Mouse (Mus musculus): ENCODE measurements at regions not wholly inside any gene's neighbourhood (a gene's known extent, or its start where the extent isn't known, plus 50 kb on each side); places are given as distances from the start of the nearest gene placed in this dataset.
A peak's percentile ranks its signal among the peaks of the same experiment; 100 is the strongest.

GRCm38 (mm10) chr11:7408992-7409391, 195.3 kb upstream of the Igfbp3 start:
- H3K27ac ChIP-seq (ENCODE audit: low read depth, low read length), result no peak overlapping the region
- TF ChIP-seq CTCF (IDR thresholded peaks at IDR 0.05), result no peak
- ATAC-seq (ENCODE audit: low FRiP score) (no peak), DNase-seq (ENCODE audit: low spot score) (no peak)
- no peaks in the 10 kb centered on the region for H3K9me3 ChIP-seq (ENCODE audit: low read length)
- no peaks in the 10 kb centered on the region for H3K27me3 ChIP-seq (ENCODE audit: insufficient read depth, low read length)
- H3K4me1 ChIP-seq (ENCODE audit: insufficient read depth, low read length), result no peaks in the 10 kb centered on the region
- H3K4me2 ChIP-seq (ENCODE audit: low read depth, low read length, poor library complexity, severe bottlenecking), result no peak overlapping the region
- no peaks in the 10 kb centered on the region for H3K36me3 ChIP-seq (ENCODE audit: insufficient read depth, low read length)
- no peak overlapping the region for H3K4me3 ChIP-seq (ENCODE audit: low read depth, low read length)
- H3K9ac ChIP-seq (replicated peaks; ENCODE audit: low read length, poor library complexity, severe bottlenecking), result no peak overlapping the region

GRCm38 (mm10) chr11:7404666-7405065, 190.9 kb upstream of the Igfbp3 start:
- ATAC-seq (ENCODE audit: low FRiP score) (no peak), DNase-seq (ENCODE audit: low spot score) (peak; percentile 0)
- WGBS, result 53% methylated on average over 4 of the region's 4 CpGs
- H3K9me3 ChIP-seq (ENCODE audit: low read length), result no peaks in the 10 kb centered on the region
- no peaks in the 10 kb centered on the region for H3K36me3 ChIP-seq (ENCODE audit: insufficient read depth, low read length)
- H3K4me1 ChIP-seq (ENCODE audit: insufficient read depth, low read length), result no peaks in the 10 kb centered on the region
- no peak overlapping the region for H3K9ac ChIP-seq (replicated peaks; ENCODE audit: low read length, poor library complexity, severe bottlenecking)
- H3K27ac ChIP-seq (ENCODE audit: low read depth, low read length), result no peak overlapping the region
- no peak overlapping the region for H3K4me2 ChIP-seq (ENCODE audit: low read depth, low read length, poor library complexity, severe bottlenecking)
- H3K4me3 ChIP-seq (ENCODE audit: low read depth, low read length), result no peak overlapping the region
- no peak for TF ChIP-seq CTCF (IDR thresholded peaks at IDR 0.05)
- no peaks in the 10 kb centered on the region for H3K27me3 ChIP-seq (ENCODE audit: insufficient read depth, low read length)

- 80% methylated on average over 1 of the region's 1 CpGs for WGBS
- no peak overlapping the region for H3K9ac ChIP-seq (replicated peaks; ENCODE audit: low read length, poor library complexity, severe bottlenecking)
- DNase-seq (ENCODE audit: low spot score) (no peak), ATAC-seq (ENCODE audit: low FRiP score) (no peak)
- H3K36me3 ChIP-seq (ENCODE audit: insufficient read depth, low read length), result no peaks in the 10 kb centered on the region
- no peak overlapping the region for H3K4me3 ChIP-seq (ENCODE audit: low read depth, low read length)
- H3K4me2 ChIP-seq (ENCODE audit: low read depth, low read length, poor library complexity, severe bottlenecking), result no peak overlapping the region
- no peaks in the 10 kb centered on the region for H3K9me3 ChIP-seq (ENCODE audit: low read length)
- TF ChIP-seq CTCF (IDR thresholded peaks at IDR 0.05), result no peak
- no peaks in the 10 kb centered on the region for H3K27me3 ChIP-seq (ENCODE audit: insufficient read depth, low read length)
- 0 out of 2 replicates have a peak, but pooled peaks cover 2% of the 10 kb centered on the region for H3K4me1 ChIP-seq (ENCODE audit: insufficient read depth, low read length)
- H3K27ac ChIP-seq (ENCODE audit: low read depth, low read length), result no peak overlapping the region
These were observed 158.1 kb upstream of the Igfbp3 start for GRCm38 (mm10) chr11:7371835-7372234.

GRCm38 (mm10) chr11:7361388-7361787, 147.7 kb upstream of the Igfbp3 start:
- 98% methylated on average over 3 of the region's 3 CpGs for WGBS

GRCm38 (mm10) chr11:7348601-7349000, 134.9 kb upstream of the Igfbp3 start:
- H3K4me3 ChIP-seq (ENCODE audit: low read depth, low read length), result no peak overlapping the region
- no peaks in the 10 kb centered on the region for H3K9me3 ChIP-seq (ENCODE audit: low read length)
- H3K36me3 ChIP-seq (ENCODE audit: insufficient read depth, low read length), result no peaks in the 10 kb centered on the region
- DNase-seq (ENCODE audit: low spot score) (peak; percentile 41), ATAC-seq (ENCODE audit: low FRiP score) (no peak)
- H3K4me2 ChIP-seq (ENCODE audit: low read depth, low read length, poor library complexity, severe bottlenecking), result no peak overlapping the region
- no peaks in the 10 kb centered on the region for H3K27me3 ChIP-seq (ENCODE audit: insufficient read depth, low read length)
- no peak overlapping the region for H3K9ac ChIP-seq (replicated peaks; ENCODE audit: low read length, poor library complexity, severe bottlenecking)
- no peak for TF ChIP-seq CTCF (IDR thresholded peaks at IDR 0.05)
- WGBS, result 85% methylated on average over 1 of the region's 1 CpGs
- no peak overlapping the region for H3K27ac ChIP-seq (ENCODE audit: low read depth, low read length)
- H3K4me1 ChIP-seq (ENCODE audit: insufficient read depth, low read length), result no peaks in the 10 kb centered on the region

More at GRCm38 (mm10) chr11:7361388-7361787, 147.7 kb upstream of the Igfbp3 start:
- DNase-seq (ENCODE audit: low spot score), result no peak
- no peak overlapping the region for H3K27ac ChIP-seq (ENCODE audit: low read depth, low read length)
- no peaks in the 10 kb centered on the region for H3K9me3 ChIP-seq (ENCODE audit: low read length)
- H3K27me3 ChIP-seq (ENCODE audit: insufficient read depth, low read length), result no peaks in the 10 kb centered on the region
- peak; percentile 58; the same call in 1 of the 2 replicates for ATAC-seq (ENCODE audit: low FRiP score)
- H3K4me2 ChIP-seq (ENCODE audit: low read depth, low read length, poor library complexity, severe bottlenecking), result no peak overlapping the region
- TF ChIP-seq CTCF (IDR thresholded peaks at IDR 0.05), result no peak
- H3K36me3 ChIP-seq (ENCODE audit: insufficient read depth, low read length), result no peaks in the 10 kb centered on the region
- H3K9ac ChIP-seq (replicated peaks; ENCODE audit: low read length, poor library complexity, severe bottlenecking), result no peak overlapping the region
- H3K4me1 ChIP-seq (ENCODE audit: insufficient read depth, low read length), result no peaks in the 10 kb centered on the region
- H3K4me3 ChIP-seq (ENCODE audit: low read depth, low read length), result no peak overlapping the region

- H3K27me3 ChIP-seq (ENCODE audit: insufficient read depth, low read length), result no peaks in the 10 kb centered on the region
- H3K9me3 ChIP-seq (ENCODE audit: low read length), result no peaks in the 10 kb centered on the region; the same call in 1 of the 2 replicates
- H3K4me1 ChIP-seq (ENCODE audit: insufficient read depth, low read length), result no peaks in the 10 kb centered on the region
- no peak overlapping the region for H3K4me3 ChIP-seq (ENCODE audit: low read depth, low read length)
- ATAC-seq (ENCODE audit: low FRiP score) (no peak), DNase-seq (ENCODE audit: low spot score) (no peak)
- H3K27ac ChIP-seq (ENCODE audit: low read depth, low read length), result no peak overlapping the region
- H3K9ac ChIP-seq (replicated peaks; ENCODE audit: low read length, poor library complexity, severe bottlenecking), result no peak overlapping the region
- no peak overlapping the region for H3K4me2 ChIP-seq (ENCODE audit: low read depth, low read length, poor library complexity, severe bottlenecking)
- no peaks in the 10 kb centered on the region for H3K36me3 ChIP-seq (ENCODE audit: insufficient read depth, low read length)
- TF ChIP-seq CTCF (IDR thresholded peaks at IDR 0.05), result peak; percentile 46
These were observed 124.1 kb upstream of the Igfbp3 start for GRCm38 (mm10) chr11:7337826-7338225.
